In genomic region chr7:118277335-118277910, GRCm38 (mm10) we compare ENCODE assay signal across 8 mouse cellular contexts. TPM values are rescaled to one million over a fixed set of nuclear protein-coding genes. Genes with fewer than 3 reads are reported as not detected.
A peak's percentile ranks its signal among the peaks of the same experiment; 100 is the strongest.
DNase-seq lines count a peak whose midpoint lies in the region; ATAC-seq and TF ChIP-seq lines count a peak whose summit lies in the region.

No protein-coding gene starts in this region.

- peak overlapping the region; percentile 7; the same call in 1 of the 2 replicates for H3K27ac ChIP-seq in thymus, adult 2 months (ENCODE audit: control insufficient read depth, insufficient read depth, low read length)
- H3K27ac ChIP-seq in lung, embryonic 16.5 days (ENCODE audit: low read length): no peak overlapping the region
- no peak overlapping the region for H3K27ac ChIP-seq in forebrain, embryonic 15.5 days (replicated peaks)

- no peak for TF ChIP-seq CTCF in thymus, adult 2 months (IDR thresholded peaks at IDR 0.05; ENCODE audit: borderline replicate concordance, control insufficient read depth, extremely low read depth, insufficient read depth, low read length, poor library complexity)

- 6% methylated on average over 11 of the region's 11 CpGs for WGBS in thymus, adult 2 months
- 63% methylated on average over 11 of the region's 11 CpGs for WGBS in lung, embryonic 16.5 days
- WGBS in forebrain, embryonic 15.5 days: 59% methylated on average over 11 of the region's 11 CpGs

- H3K4me1 ChIP-seq in thymus, adult 2 months (replicated peaks; ENCODE audit: control insufficient read depth, insufficient read depth, low read length): peaks cover 41% of the 10 kb centered on the region
- H3K4me1 ChIP-seq in lung, embryonic 16.5 days (replicated peaks; ENCODE audit: control insufficient read depth, insufficient read depth, low read length): 0 out of 2 replicates have a peak, but pooled peaks cover 2% of the 10 kb centered on the region
- no peaks in the 10 kb centered on the region for H3K4me1 ChIP-seq in forebrain, embryonic 15.5 days

- DNase-seq in thymus, adult 2 months: peak; percentile 25
- no peak for DNase-seq in thymus, postnatal 10 days (ENCODE audit: low spot score in 2 of 2)
- peak; percentile 91 for DNase-seq in adipocyte (ENCODE audit: low spot score)
- peak; percentile 11 for DNase-seq in heart, postnatal 4 days
- no peak for DNase-seq in cerebellum, postnatal 10 days
- no peak for DNase-seq in cerebellum, postnatal 14 days

- H3K9ac ChIP-seq in lung, embryonic 16.5 days (ENCODE audit: low read length): no peak overlapping the region
- H3K9ac ChIP-seq in forebrain, embryonic 15.5 days (replicated peaks): no peak overlapping the region

- no peak for TF ChIP-seq POLR2A in thymus, adult 2 months (IDR thresholded peaks at IDR 0.05; ENCODE audit: control insufficient read depth, extremely low read depth, insufficient read depth, low read length, poor library complexity)

- H3K4me2 ChIP-seq in lung, embryonic 16.5 days (ENCODE audit: low read depth, low read length): 0 out of 2 replicates have a peak overlapping the region, but pooled peaks have one; percentile 11
- H3K4me2 ChIP-seq in forebrain, embryonic 15.5 days (replicated peaks): no peak overlapping the region

- ATAC-seq in lung, embryonic 16.5 days (ENCODE audit: low read depth): peak; percentile 28; the same call in 1 of the 2 replicates
- no peak for ATAC-seq in forebrain, embryonic 15.5 days (replicated peaks)

- peak overlapping the region; percentile 10; the same call in 1 of the 2 replicates for H3K4me3 ChIP-seq in thymus, adult 2 months (ENCODE audit: control insufficient read depth, insufficient read depth, low read length)
- H3K4me3 ChIP-seq in lung, embryonic 16.5 days (ENCODE audit: low read length): no peak overlapping the region
- H3K4me3 ChIP-seq in forebrain, embryonic 15.5 days: no peak overlapping the region

- no peaks in the 10 kb centered on the region for H3K9me3 ChIP-seq in lung, embryonic 16.5 days (ENCODE audit: control insufficient read depth, low read length)
- H3K9me3 ChIP-seq in forebrain, embryonic 15.5 days: no peaks in the 10 kb centered on the region

- H3K36me3 ChIP-seq in thymus, adult 2 months (ENCODE audit: control insufficient read depth, insufficient read depth, low read length): no peaks in the 10 kb centered on the region
- no peaks in the 10 kb centered on the region for H3K36me3 ChIP-seq in lung, embryonic 16.5 days (ENCODE audit: control insufficient read depth, insufficient read depth, low read length)
- H3K36me3 ChIP-seq in forebrain, embryonic 15.5 days: no peaks in the 10 kb centered on the region

- no peaks in the 10 kb centered on the region for H3K27me3 ChIP-seq in thymus, adult 2 months (ENCODE audit: control insufficient read depth, insufficient read depth, low read length)
- H3K27me3 ChIP-seq in lung, embryonic 16.5 days (ENCODE audit: control insufficient read depth, insufficient read depth, low read depth, low read length): no peaks in the 10 kb centered on the region
- no peaks in the 10 kb centered on the region for H3K27me3 ChIP-seq in forebrain, embryonic 15.5 days

RNA-seq across cellular contexts. Expression of gene Smg1, which starts 34.0 kb away (rescaled TPM):
- polyA plus RNA-seq in thymus, adult 2 months (2012; rRNA removed): 83.7 and 107 TPM in 2 replicates
- 10 to 100 TPM; 47.1 to 49.9 TPM for total RNA-seq in heart, postnatal 4 days (2021)
- 13.4 and 14.1 TPM in 2 replicates for polyA plus RNA-seq in lung, embryonic 16.5 days (2015; fragmentation: Nextera tagmentation; extraction: Ambion mirVana)
- polyA plus RNA-seq in forebrain, embryonic 15.5 days (2015; fragmentation: Nextera tagmentation; extraction: Ambion mirVana): 21.0 and 24.4 TPM in 2 replicates

Comparison
In these comparisons a context has a peak if more than half of its experiments do, and no peak if none do; other contexts are left out.
1. DNase-seq: peak in thymus, adult 2 months (single experiment), adipocyte (single experiment) and heart, postnatal 4 days (single experiment); none in thymus, postnatal 10 days (0 of 2), cerebellum, postnatal 10 days (0 of 2) and cerebellum, postnatal 14 days (0 of 2).